Mouse (Mus musculus): Measurements from ENCODE around the gene Mdga1. TPM values are rescaled to one million over a fixed set of nuclear protein-coding genes. Genes with fewer than 3 reads are reported as not detected.

Mdga1 gene
- 29.4 and 32.9 TPM in 2 replicates for polyA plus RNA-seq (2012; rRNA removed)

GRCm38 (mm10) chr17:29970037-29970555 lies at the start of gene Mdga1:
Gene Mdga1, minus strand, starts transcription at chr17:29970087.

GRCm38 (mm10) chr17:30004203-30005102 lies 34.6 kb upstream of the Mdga1 start, which contains the start of gene Zfand3:
Gene Zfand3, plus strand, starts transcription at chr17:30004733.

Other genes with a start within 250 kb of the Mdga1 start
- 95.5 and 97.5 TPM in 2 replicates for gene Zfand3, start 34.6 kb upstream of the Mdga1 start, polyA plus RNA-seq (2012; rRNA removed)

Measured in central nervous system, embryonic 18 days (tissue).